Mouse (Mus musculus) hindbrain, postnatal 0 days (tissue): Measurements from ENCODE around the gene Brf1. TPM values are rescaled to one million over a fixed set of nuclear protein-coding genes. Genes with fewer than 3 reads are reported as not detected.

Source experiments
- ATAC-seq: fragments of 200-750 bp; cut with Nextera tagmentation; 2 replicates; pipeline ENCODE4 v1.8.0; 2017; ENCODE audit warnings: mild to moderate bottlenecking, moderate TSS enrichment, moderate library complexity
- DNase-seq: peaks from one replicate; pipeline ENCODE4 v3.0.0-alpha.2; 2015; ENCODE audit warnings: low spot score
- H3K27ac ChIP-seq: fragments of 300-500 bp; sonication (generic); 2 replicates; pipeline ENCODE4 v1.5.1; 2014; ENCODE audit warnings: mild to moderate bottlenecking
- H3K27me3 ChIP-seq: fragments of 300-500 bp; sonication (generic); 2 replicates; pipeline ENCODE4 v1.6.1; 2014; ENCODE audit warnings: low read length, mixed read lengths; ENCODE audit not compliant: insufficient read depth
- H3K36me3 ChIP-seq: fragments of 300-500 bp; sonication (generic); 2 replicates; pipeline ENCODE4 v1.6.1; 2014; ENCODE audit warnings: low read length, mixed read lengths; ENCODE audit not compliant: insufficient read depth
- H3K4me1 ChIP-seq: fragments of 300-500 bp; sonication (generic); 2 replicates; pipeline ENCODE4 v1.6.1; 2014; ENCODE audit warnings: antibody characterized with exemption, low read length, mixed read lengths; ENCODE audit not compliant: insufficient read depth
- H3K4me2 ChIP-seq: fragments of 300-500 bp; sonication (generic); 2 replicates; pipeline ENCODE4 v1.6.1; 2014; ENCODE audit warnings: low read depth, mild to moderate bottlenecking, low read length, moderate library complexity, mixed read lengths
- H3K4me3 ChIP-seq: fragments of 300-500 bp; sonication (generic); 2 replicates; pipeline ENCODE4 v1.5.1; 2014; ENCODE audit warnings: low read length
- H3K9ac ChIP-seq: fragments of 300-500 bp; sonication (generic); replicated peaks from 2 replicates; pipeline ENCODE4 v1.6.1; 2014; ENCODE audit warnings: mild to moderate bottlenecking, low read length, moderate library complexity, mixed read lengths
- H3K9me3 ChIP-seq: fragments of 300-500 bp; sonication (generic); 2 replicates; pipeline ENCODE4 v1.6.1; 2016; ENCODE audit warnings: low read length, mixed read lengths
- CTCF ChIP-seq: IDR thresholded peaks from 2 replicates; pipeline ENCODE4 v1.5.1; 2016; ENCODE audit warnings: antibody characterized with exemption, control low read depth, low read depth
- WGBS: fragments of 180-500 bp; shearing (Covaris S2); extraction: QIAGEN DNeasy Blood & Tissue Kit; methylation state at CpG from one replicate; pipeline ENCODE4 v1.1.7; 2014; 5-methylcytosine and 5-hydroxymethylcytosine counted together
- polyA plus RNA-seq: library from polyadenylated mRNA; unstranded; fragments of >200 nt; fragmentation: Nextera tagmentation; extraction: Ambion mirVana; gene quantifications from 2 replicates; pipeline ENCODE4 v1.2.1, GENCODE M21; 2015
- total RNA-seq: library from RNA; depleted of rRNA; stranded (reverse); fragments of >200 nt; gene quantifications from 2 replicates; pipeline ENCODE4 v1.2.3, GENCODE M21; 2014

Brf1 gene
- total and polyA plus RNA-seq, 2 experiments from 2014 or later, result 29.4 to 39.0 TPM

DNA sequence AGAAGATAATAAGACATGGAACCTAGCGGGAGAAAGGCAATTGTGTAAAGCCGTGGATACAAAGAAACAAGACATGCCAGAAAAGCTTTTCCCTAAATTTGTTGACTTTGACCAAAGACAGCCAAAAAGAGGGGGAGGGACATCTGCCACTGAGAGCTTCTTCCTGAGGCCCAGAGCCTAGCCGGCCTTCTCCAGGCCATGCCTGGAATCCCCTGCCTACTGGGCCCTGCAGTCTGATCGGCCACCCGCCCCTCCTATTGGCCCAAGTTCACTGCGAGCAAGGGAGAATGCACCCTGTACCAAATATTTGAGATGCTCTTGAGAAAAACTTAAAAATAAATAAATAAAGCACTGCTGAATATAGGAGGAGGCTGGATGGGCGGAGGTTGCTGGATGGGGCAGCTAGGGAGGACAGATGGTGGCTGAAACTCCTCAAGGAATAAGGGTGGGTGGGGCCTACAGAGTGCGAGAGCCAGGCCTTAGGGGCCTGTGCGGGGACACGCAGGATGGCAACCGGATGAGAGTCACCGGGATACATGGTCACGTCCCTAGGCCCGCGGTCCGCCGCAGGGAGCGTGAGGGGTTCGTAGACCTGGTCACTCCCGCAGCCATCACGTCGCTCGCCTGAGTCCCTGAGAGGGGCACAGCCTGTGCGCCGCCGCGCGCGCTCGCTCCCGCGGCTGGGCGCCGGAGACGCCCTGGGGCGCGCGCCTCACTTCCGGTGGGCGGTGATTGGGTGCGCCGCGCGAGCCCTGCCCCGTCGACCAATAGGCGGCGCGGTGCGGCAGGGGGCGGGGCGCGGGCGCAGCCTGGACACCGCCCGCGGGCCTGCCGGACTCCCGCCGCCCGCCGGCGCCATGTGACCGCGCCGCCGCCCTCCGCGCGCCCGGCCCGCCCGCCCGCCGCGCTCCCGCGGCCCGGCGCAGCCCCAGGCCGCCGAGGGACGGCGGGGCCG lies 13.4 kb upstream of the Brf1 start, which contains the start of gene Pacs2:
Pacs2 (plus strand) TSS at position 905 of the 955 bp plus-strand sequence.
- Histone ChIP-seq H3K4me2 (peak within 1 kb of the TSS; percentile 86), H3K27me3 (no peaks in the 10 kb centered on the region), H3K4me3 (peak within 1 kb of the TSS; percentile 96), H3K9me3 (no peaks in the 10 kb centered on the region), H3K27ac (peak within 1 kb of the TSS; percentile 95), H3K4me1 (peaks cover 29% of the 10 kb centered on the region), H3K9ac (peak within 1 kb of the TSS; percentile 92), H3K36me3 (no peaks in the 10 kb centered on the region)
- 5% methylated on average over 52 of the region's 85 CpGs for WGBS
- ATAC-seq, result peak; percentile 94
- no peak for TF ChIP-seq CTCF
- peak; percentile 98 for DNase-seq

DNA sequence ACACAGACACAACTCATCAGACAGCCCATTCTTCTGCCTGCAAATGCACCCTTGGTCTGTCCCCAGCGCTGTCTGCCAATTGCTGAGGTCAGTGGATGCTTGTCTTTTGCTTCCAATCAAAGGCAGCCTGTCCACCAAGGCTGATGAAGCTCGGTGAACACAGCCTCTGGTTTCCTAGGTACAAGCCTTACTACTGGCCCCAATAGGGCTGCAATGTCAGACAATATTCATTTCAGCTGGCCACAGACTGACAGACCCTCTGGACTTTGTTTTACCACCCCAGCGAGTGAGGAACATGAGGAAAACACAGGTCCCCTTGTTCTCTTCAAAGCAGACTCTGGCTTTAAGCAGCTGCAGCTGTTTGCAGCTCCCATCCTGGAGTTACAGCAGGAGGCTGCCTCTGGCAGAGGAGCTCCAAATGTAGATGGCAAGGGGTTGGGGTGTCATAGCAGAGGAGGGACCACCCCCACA lies 12.6 kb upstream of the Brf1 start:
- H3K36me3 ChIP-seq, result no peaks in the 10 kb centered on the region
- H3K9ac ChIP-seq, result peak overlapping the region; percentile 92
- no peak for TF ChIP-seq CTCF
- H3K4me1 ChIP-seq, result peaks cover 29% of the 10 kb centered on the region
- ATAC-seq (peak; percentile 33), DNase-seq (peak; percentile 42)
- peak overlapping the region; percentile 95 for H3K27ac ChIP-seq
- peak overlapping the region; percentile 86 for H3K4me2 ChIP-seq
- H3K27me3 ChIP-seq, result no peaks in the 10 kb centered on the region
- 55% methylated on average over 3 of the region's 3 CpGs for WGBS
- no peaks in the 10 kb centered on the region for H3K9me3 ChIP-seq
- H3K4me3 ChIP-seq, result no peak overlapping the region

DNA sequence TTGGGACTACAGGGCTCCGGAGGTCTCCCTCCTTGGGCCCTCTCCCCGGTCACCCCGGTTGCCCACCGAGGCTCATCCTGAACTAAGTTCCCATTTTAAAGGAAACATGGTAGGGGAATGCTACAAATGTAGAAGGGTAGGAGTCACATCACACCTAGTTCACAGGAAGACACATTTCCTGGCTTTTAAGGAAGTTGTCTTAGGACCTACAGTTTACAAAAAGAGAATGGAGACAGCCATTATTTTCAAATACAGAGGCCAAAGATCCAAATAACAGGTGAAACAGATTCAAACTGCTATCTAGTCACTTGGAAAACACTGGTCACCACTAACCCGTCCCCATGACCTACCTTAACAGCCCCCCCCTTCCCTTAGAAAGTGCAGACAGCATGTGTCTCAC lies 11.9 kb upstream of the Brf1 start:
- DNase-seq, result no peak
- no peak overlapping the region for H3K9ac ChIP-seq
- peak overlapping the region; percentile 95 for H3K27ac ChIP-seq
- H3K27me3 ChIP-seq, result no peaks in the 10 kb centered on the region
- no peaks in the 10 kb centered on the region for H3K9me3 ChIP-seq
- H3K4me2 ChIP-seq, result no peak overlapping the region
- ATAC-seq, result no peak
- H3K4me1 ChIP-seq, result peaks cover 29% of the 10 kb centered on the region
- no peaks in the 10 kb centered on the region for H3K36me3 ChIP-seq
- WGBS, result 90% methylated on average over 5 of the region's 5 CpGs
- no peak for TF ChIP-seq CTCF
- H3K4me3 ChIP-seq, result no peak overlapping the region

DNA sequence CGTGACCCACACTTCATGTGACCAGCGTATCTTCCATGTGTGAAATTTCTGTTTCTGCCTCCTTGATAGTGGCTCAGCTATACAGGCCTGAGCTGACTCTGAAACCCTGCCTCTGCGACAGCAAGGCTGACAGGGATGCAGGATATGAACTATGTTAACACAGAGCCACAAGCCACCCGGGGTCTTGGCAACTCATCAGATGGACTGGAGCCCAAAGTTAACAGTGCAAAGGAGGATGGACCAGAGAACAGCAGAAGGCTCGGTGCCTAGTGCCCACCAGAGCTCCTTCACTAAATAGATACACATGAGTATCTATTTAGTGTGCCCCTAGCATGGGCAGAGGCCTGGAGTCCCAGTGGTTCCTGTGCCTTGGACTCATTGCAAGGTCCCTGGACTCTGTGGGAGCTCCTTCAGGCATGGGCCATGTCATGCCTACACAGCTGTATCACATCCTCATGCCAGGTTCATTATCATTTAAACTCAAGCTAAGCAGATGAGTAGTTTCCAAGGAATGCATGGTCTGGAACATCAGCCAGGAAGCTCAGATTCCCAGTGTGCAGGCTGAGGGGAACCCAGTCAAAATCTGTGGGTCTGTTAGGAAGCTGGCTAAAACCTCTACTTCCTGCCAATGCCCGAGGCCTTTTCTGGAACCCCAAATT lies 11.3 kb upstream of the Brf1 start:
- Histone ChIP-seq H3K27me3 (no peaks in the 10 kb centered on the region), H3K36me3 (no peaks in the 10 kb centered on the region), H3K4me2 (no peak overlapping the region), H3K9ac (no peak overlapping the region), H3K4me1 (peaks cover 26% of the 10 kb centered on the region), H3K27ac (peak overlapping the region; percentile 4; the same call in 1 of the 2 replicates), H3K9me3 (no peaks in the 10 kb centered on the region), H3K4me3 (no peak overlapping the region)
- ATAC-seq (no peak), DNase-seq (peak; percentile 34)
- 68% methylated on average over 6 of the region's 6 CpGs for WGBS
- no peak for TF ChIP-seq CTCF

DNA sequence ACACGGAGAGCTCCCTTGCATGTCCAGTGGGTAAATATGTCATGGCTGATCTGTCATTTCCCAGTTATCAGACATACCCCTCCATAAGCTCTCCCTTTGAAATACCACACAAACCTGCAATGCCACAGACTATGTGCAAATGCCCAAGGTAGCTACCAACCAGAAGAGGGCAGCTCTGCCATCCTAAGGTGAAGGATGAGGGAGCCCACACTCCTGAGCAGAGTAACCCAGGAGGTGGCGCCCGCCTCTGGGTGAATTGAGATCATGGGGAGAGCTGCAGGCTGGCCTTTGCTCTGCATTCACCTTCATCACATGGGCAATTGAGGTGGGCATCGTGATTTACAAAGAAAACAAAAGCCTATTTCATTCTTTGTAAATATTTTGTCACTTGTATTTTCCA lies 4.5 kb upstream of the Brf1 start:
- peak; percentile 56 for DNase-seq
- H3K27ac ChIP-seq, result no peak overlapping the region
- H3K9me3 ChIP-seq, result no peaks in the 10 kb centered on the region
- H3K36me3 ChIP-seq, result no peaks in the 10 kb centered on the region
- peak; percentile 74 for TF ChIP-seq CTCF
- no peak for ATAC-seq
- no peak overlapping the region for H3K9ac ChIP-seq
- WGBS, result 27% methylated on average over 4 of the region's 4 CpGs
- H3K4me3 ChIP-seq, result no peak overlapping the region
- no peak overlapping the region for H3K4me2 ChIP-seq
- H3K27me3 ChIP-seq, result no peaks in the 10 kb centered on the region
- H3K4me1 ChIP-seq, result no peaks in the 10 kb centered on the region

DNA sequence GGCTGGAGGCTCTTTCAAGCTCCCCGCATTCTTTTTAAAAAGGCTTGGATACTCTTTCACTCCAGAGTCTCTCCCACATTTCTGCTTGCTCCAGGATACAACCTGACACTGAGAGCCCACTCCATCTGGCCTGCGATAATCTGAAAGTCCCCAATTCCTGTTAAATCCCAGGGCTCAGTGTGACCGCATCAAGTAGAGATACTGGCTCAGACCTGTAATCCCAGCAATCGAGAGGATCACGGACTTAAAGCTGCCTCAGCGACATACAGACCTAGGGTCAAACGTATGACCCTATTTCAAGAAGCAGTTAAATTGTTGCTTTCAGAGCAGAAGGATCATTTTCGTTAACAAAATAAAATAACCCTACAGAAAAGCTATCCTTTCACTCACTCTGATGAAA lies 3.5 kb upstream of the Brf1 start:
- 80% methylated on average over 8 of the region's 8 CpGs for WGBS

More for the DNA sequence above, 3.5 kb upstream of the Brf1 start:
- Histone ChIP-seq H3K9ac (no peak overlapping the region), H3K27ac (no peak overlapping the region), H3K9me3 (no peaks in the 10 kb centered on the region), H3K4me3 (no peak overlapping the region), H3K4me2 (no peak overlapping the region), H3K36me3 (no peaks in the 10 kb centered on the region), H3K4me1 (0 out of 2 replicates have a peak, but pooled peaks cover under 1% of the 10 kb centered on the region), H3K27me3 (no peaks in the 10 kb centered on the region)
- ATAC-seq (no peak), DNase-seq (no peak)
- TF ChIP-seq CTCF, result no peak
